Mouse (Mus musculus): ENCODE data around the gene Wdr82.

DNA sequence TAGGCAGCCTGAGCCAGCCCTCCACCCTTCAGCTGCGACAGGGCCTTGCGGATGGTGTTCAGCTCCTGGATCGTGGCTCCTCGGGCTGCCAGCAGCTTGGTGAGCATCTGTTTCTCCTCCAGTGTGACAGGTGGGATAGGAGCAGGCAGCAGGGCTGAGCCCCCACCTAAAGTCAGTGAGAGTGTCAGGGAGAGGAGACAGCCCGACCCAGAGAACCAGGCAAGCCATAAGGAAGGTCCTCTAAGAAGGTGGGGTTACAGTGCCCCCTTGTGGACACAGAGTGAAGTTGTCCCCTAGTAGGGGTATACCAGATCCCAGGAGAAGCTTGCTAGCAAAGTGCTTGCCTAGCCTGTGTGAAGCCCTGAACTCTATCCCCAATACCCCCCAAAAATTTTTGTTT lies 14.3 kb upstream of the Wdr82 start:
- no peak for TF ChIP-seq POLR2A (IDR thresholded peaks at IDR 0.05; ENCODE audit: borderline replicate concordance, extremely low read depth, low read depth, low read length)
- TF ChIP-seq CTCF (IDR thresholded peaks at IDR 0.05; ENCODE audit: insufficient read depth, low read length): peak; percentile 22; the same call in 1 of the 2 replicates
